Mouse (Mus musculus) adipocyte (in vitro differentiated cells): ENCODE measurements around the gene Osbp2.

ENCODE experiments used
- DNase-seq: peaks from one replicate; pipeline ENCODE4 v3.0.0-alpha.2; 2016; ENCODE audit warnings: low spot score

The Osbp2 gene

DNA sequence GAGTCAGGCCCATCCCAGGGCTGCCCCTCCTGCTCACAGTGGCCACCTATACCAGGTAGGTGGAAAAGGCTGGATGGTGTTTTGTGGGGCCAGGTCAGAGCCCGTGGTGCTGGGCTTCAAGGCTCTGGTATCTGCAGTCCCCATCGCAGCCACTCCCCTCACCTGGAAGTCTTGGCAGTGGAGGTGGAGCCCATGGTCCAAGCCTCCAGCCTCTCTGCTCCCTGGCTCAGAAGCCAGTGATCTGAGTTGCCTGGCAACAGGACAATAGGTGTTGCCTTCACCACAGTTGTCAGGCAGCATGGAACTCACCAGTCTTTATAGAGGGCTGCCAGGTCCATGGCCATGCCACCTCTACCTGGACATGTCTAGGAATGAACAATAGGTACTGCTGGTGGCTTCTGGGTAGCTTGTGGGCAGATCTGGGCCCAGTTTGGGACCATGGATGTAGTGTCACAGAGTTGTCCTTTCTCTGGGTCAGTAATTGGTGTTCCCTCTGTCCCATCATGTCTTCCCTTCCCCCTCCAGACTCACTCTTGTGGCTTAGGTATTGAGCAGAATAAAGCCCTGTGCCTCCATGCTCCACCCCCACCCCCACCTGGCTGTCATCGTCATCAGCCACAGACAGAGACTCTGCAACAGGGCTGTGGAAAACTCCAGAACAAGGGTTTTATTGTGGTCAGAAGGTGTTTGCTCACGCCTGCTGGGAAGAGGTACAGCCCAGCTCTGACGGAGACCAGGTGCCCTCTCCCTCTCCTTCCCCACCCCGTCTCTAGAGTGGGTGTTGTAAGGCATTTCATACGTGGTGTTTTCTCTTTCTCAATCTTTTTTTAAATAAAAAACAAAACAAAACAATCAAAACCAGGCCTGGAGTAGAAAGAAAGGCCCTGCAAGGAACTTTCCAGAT lies 160.4 kb downstream of the Osbp2 start:
- no peak for DNase-seq

DNA sequence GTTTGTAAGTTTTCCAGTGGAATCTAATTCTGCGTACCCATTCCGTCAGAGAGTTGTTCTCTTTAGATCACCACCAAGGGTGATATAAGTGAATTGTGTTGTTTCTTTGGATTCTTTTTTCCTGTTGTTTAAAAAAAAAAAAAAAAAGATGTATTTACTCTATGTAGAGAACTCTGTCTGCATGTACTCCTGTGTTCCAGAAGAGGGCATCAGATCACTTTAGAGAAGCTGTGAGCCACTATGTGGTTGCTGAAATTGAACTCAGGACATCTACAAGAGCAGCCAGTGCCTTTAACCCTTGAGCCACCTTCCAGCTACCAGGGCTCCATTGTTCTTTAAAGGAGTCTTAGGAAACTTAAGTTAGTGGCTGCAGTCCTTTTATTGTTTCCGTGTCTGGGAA lies 166.3 kb downstream of the Osbp2 start:
- no peak for DNase-seq

DNA sequence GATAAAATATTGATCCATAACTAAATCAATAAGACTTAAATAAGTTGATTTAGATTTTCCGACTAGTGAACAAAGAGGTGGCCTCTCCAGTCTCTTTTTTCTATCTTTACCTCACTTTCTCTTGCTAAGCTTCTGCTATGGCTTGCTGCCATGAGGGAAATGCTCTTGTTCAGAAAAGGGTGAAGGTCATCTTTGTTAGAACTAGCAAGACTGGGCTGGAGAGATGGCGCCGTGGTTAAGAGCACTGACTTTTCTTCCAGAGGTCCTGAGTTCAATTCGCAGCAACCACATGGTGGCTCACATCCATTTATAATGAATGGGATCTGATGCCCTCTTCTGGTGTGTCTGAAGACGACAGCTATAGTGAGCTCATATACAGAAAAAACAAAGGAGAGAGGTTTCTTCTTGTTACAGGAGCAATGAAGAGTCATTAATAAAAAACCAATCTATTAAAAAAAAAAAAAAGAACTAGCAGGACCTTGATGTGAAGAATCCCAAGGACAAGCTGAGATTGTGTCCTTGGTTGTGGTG lies 167.6 kb downstream of the Osbp2 start:
- peak; percentile 30 for DNase-seq

DNA sequence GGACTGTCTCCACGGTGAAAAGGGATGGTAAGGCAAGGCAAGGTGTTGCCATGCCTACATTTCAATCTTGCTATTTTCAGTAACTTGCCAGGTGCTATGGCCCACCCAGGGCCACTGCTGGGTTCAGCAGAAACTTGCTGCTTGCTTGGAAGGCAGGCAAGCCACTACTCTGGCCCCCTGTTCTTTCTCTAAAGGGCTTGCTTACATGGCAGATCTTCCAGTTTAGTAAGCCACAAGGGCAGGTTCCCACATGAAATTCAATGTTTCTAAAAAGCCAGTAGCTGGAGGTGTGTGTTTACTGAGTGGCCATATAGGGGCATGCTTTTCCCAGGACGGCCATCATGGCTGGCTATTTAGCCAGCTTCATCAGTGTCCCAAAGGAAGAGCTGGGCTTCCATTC lies 172.0 kb downstream of the Osbp2 start:
- DNase-seq = no peak

DNA sequence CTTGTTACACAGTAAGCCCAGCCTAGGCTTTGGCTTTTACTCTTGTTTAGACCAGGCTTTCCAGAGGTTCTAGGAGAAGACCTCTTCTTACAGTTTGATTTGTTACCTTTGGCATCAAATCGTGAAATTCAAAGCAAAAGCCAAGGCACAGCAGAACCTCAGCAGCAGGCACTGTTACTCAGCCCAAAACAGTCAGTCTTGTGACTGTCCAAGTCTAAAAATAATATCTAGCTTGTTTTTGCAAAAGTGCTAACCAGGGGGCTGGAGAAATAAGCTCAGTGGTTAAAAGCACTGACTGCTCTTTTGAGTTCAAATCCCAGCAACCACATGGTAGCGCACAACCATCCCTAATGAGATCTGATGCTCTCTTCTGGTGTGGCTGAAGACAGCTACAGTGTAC lies 176.8 kb downstream of the Osbp2 start:
- peak; percentile 82 for DNase-seq

DNA sequence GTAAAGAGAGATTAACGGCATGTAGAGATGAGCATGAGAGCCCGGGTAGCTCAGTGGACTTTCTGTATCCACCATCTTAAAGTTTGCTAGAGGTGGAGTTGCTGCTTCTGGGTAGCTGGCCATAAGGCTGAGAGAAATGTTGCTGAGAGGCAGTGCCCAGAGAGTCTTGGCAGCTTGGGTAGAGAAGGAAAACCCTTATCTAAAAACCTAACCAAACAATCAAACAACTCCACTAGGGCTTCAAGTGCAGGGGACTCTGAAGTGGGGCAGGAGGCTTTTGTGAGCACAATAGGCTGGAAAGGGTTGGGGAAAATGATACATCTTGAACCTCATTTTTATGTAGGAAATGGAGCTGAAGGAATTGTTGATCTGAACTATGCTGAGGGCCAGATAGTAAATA lies 177.4 kb downstream of the Osbp2 start:
- no peak for DNase-seq

DNA sequence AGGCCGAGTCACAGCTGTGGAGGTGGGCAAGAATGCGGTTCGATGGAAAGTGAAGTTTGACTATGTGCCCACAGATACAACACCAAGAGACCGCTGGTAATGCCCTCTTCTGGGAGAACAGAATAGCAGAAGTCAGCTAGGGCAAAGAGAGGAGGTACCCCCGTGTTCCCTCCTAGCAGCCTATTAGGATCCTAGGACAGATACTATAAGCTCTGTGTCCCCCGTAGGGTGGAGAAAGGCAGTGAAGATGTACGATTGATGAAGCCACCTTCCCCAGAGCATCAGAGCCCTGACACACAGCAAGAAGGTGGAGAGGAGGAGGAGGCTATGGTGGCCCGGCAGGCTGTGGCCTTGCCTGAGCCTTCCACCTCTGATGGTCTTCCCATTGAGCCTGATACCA lies 178.3 kb downstream of the Osbp2 start:
- no peak for DNase-seq

DNA sequence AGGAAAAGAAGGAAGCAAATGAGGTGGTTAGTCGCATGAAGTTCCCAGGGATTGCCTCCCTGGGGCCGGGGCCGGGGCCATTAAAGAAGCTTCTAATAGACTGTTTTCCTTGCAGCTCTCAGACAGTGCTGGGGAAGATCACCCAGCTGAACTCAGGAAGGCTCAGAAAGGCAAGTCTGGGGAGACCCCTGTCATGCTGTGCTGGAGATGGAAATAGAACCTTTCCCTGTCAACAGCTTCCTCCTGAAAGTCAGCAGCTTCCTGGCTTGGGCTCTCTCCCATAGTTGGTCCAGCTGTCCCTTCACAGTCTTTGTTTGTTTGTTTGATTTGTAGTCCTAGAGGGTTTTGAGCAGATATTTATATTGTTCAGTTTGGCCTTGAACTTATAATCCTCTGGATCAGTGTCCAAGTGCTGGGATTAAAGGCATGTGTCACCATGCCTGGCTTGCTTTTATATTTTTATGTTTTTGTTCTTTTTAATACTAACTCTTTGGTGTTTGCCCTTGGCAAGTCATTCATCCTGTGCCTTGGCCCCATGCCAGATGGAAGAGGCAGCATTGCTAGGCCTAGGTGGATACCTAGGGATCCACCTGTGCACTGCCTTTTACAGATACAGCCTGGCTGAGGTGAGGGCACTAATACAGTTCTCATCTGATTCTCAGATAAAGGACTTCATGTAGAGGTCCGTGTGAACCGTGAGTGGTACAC lies 178.8 kb downstream of the Osbp2 start:
- no peak for DNase-seq

DNA sequence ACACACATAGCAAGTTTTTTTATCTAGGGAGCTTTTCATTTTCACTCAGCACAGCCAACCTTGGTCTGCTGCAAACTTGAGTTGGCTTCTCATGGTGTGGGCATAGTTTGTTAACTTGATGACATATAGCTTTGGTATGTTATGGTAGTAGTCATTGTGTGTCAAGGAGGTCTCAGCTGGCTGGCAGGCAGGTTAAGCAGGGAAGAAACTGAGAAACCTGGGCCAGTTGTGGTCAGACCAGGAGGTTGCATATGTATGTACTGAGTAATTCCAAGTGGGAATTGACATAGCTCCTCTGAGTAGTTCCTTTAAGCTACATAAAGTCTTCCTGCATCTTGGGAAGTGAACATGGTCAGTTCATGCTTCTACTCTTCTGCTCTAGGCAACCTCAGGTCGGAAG lies 179.5 kb downstream of the Osbp2 start:
- DNase-seq = no peak

DNA sequence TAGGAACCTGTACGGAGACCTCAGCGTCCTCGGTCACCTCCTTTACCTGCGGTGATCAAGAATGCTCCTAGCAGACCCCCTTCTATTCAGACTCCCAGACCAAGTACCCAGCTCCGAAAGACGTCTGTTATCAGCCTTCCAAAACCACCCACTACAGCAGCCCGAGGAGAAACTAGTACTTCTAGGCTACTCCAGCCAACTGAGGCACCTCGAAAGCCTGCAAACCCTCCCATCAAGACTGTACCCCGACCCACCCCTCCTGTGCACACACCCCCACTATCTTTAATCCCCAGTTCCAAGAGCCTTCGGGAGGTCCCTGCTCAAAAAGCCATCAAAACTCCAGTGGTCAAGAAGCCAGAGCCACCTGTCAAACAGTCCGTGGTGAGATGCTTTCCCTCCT lies 180.0 kb downstream of the Osbp2 start:
- DNase-seq = no peak

DNA sequence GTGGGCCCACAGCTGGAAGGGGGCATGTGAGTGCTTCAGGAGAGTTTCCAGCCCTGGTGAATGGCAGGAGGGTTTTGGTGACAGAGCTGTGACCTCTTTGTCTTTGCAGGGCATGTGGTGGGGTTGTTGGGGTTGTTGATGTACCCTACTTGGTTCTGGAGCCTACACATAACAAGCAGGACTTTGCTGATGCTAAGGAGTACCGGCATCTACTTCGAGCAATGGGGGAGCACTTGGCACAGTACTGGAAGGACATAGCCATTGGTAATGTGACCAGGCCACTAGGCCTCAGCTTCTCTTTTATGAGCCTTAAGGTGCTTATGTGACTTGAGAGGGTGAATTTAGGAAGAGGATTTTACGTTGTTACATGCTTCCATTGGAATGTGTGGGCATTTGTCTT lies 183.9 kb downstream of the Osbp2 start:
- no peak for DNase-seq

DNA sequence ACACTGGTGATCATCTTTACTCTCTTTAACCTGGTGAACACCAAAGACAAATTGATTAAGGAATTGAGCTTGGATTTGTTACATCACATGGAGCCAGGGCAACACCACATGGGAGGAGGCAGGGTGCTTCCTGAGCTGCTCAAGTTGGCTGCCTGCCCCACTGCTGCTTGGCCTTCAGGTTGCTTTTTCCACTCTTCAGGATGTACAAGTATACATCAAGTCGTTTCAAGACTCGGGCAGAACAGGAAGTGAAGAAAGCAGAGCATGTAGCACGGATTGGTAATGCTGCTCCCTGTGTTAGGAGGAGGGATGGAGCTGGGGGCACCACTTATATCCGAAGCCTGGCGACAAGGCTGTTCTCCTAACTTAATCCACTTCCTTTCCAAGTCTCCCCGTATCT lies 186.5 kb downstream of the Osbp2 start:
- no peak for DNase-seq

DNA sequence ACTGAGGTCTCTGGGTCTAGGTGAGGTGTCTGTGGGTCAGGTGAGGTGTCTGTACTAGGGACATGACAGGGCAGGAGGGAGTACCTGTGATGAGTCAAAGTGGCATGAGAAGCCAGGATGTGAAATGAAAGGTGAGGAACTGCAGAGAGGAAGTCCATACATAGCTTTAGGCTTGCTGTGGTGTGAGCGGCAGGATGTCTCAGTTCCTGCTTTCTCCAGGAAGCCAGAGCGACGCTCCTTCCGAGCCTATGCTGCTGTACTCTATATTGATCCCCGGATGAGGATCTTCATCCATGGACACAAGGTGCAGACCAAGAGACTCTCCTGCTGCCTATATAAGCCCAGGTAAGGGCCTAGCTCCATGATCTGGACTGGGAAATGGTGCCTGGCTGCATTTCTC lies 187.3 kb downstream of the Osbp2 start:
- DNase-seq = no peak

DNA sequence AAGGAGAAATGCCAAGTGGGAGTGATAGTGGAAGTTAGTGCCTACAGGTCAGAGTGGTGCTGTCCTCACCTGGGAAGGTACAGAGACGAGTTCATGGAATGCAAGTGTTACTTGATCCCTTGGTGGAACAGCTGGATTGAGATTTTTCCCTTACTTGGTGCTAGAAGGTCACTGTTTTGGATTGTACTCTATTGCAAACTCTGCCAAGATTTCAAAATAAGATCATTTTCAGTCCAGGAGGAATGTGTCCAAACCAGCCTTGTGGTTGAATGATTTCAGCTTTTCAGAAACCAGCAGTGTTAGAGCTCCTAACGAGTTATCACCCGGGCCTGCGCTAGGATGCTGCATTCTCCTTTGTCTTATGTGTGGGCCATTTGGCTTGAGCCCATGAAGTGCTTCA lies 189.2 kb downstream of the Osbp2 start:
- DNase-seq = peak; percentile 89

DNA sequence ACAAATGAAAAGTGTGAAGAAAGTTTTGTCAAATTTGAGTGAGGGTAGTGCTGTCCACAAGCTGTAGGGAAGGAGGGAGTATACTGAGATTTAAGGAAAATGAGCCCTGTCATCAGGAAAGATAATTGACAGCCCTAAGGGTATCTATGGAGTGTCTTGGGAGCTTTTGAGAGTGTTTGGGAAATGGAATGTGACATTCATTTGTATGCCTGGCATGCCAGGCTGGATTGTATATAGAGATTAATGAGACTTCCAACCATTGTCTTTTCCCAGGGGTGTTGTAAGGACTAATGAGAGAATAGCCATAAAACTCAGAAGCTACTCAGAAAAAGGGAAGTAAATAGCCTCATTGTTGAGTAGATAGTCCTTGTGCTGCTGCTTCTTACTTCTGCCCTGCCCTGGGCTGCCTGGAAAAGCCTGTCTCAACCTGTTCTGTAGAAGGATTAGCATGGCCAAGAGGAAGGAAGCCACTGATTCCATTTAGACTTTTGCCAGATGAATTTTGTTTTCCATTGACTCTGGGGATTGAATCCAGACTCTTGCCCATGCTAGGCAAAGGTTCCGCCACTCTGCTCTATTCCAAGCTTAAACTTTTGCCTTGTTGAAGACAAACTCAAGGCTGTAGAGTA lies 192.6 kb downstream of the Osbp2 start:
- DNase-seq = peak; percentile 88

DNA sequence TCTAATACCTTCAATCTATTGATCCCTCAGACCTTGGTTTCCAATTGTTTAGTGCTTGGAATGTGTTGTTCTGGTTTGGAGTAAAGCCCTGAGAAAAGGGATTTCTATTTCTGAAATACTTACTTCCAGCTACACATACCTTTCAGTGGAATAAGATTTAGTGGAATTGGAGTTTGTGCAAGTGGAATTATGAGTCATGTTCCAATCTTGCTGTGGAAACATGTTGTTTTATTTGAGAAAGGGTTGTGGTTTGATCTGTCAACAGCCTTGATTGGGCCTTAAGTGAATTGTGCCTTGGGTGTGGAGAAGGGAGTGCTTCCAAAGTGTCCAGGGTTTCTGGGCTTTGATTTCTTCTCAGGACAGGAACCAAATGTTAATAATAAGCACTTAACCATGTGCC lies 193.9 kb downstream of the Osbp2 start:
- peak; percentile 60 for DNase-seq

DNA sequence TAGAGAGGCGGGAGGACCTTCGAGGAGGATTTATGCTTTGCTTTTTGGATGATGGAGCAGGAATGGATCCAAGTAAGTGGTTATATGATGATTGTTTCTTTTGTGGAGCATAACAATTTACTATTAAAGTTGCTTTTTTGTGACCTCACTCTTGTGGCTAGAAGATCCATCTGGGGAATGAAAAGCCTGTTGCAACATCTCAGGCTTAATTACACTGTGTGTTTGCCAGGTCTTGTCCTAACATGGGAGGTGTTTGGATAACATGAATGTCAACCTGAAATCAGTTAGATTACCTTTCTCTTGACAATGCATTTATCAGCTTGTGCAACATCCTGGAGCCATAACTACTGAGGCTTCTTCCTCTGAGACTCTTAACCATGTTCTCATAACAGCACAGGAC lies 194.9 kb downstream of the Osbp2 start:
- DNase-seq = no peak

DNA sequence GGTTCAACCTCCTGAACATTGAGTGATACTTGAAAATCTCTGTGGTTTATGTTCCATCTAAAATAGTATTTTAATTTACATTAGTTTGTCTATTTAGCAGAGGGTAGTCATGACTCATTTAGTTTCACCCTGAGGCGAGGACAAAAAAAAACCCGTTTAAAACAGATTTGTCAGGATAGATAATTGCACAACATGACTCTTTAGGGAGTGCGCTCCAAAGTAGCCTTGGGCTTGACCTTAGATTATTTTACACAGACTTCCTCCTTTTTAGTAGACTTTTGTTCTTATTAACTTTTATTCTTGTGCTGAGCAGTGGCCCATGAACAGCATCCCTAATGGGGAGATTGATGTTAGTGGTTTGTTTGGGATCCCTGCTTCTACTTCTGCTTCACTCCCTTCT lies 196.2 kb downstream of the Osbp2 start:
- no peak for DNase-seq

DNA sequence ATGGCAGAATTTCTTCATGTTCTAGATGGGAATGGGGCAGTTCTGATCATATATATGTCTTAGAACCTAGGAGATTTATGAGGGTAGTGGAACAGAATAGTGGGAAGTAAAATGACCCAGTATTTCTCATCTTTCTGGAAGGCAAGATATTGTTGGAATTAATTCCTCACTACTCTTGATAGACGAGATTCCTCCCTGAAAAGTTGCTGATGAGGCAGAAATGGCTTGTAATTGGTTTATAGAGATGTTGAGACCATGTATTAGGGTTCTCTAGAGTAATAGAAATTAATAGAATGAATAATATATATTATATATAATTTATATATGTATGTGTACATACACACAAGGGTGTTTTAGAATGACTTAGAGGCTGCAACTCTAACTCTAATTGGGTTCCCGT lies 201.7 kb downstream of the Osbp2 start:
- no peak for DNase-seq
